Mouse (Mus musculus) lung, postnatal 36 days (tissue): ENCODE results near the gene Gm20696.

Experiments used
- DNase-seq: peaks from one replicate; pipeline ENCODE4 v3.0.0; 2022; ENCODE audit warnings: mixed read lengths

The Gm20696 gene

GRCm38 (mm10) chr6:99241625-99242395 is 424.8 kb downstream of the Gm20696 start:
- DNase-seq, result peak; percentile 16

- DNase-seq, result no peak
Observed at GRCm38 (mm10) chr6:99240764-99241163, 425.8 kb downstream of the Gm20696 start.

DNA sequence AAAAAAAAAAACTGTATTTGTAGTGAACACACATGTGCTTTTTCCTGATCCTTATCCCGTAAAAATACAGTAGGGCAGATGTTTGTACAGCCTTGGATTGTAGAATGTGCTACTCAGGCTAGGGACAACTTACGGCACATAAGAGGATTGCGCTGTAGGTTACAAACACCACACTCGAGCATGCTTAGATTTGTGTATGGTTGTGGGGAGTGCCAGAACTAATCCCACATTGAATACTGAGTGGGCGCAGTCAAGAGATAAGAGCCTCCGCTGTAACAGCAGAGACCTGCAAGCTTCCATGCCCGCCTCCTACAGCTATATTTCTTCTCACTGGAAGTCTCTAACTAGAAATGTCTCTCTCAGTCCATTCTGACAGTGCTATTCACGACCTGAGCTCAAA is 431.0 kb downstream of the Gm20696 start:
- no peak for DNase-seq

GRCm38 (mm10) chr6:99233411-99233810 is 433.2 kb downstream of the Gm20696 start:
- no peak for DNase-seq

DNA sequence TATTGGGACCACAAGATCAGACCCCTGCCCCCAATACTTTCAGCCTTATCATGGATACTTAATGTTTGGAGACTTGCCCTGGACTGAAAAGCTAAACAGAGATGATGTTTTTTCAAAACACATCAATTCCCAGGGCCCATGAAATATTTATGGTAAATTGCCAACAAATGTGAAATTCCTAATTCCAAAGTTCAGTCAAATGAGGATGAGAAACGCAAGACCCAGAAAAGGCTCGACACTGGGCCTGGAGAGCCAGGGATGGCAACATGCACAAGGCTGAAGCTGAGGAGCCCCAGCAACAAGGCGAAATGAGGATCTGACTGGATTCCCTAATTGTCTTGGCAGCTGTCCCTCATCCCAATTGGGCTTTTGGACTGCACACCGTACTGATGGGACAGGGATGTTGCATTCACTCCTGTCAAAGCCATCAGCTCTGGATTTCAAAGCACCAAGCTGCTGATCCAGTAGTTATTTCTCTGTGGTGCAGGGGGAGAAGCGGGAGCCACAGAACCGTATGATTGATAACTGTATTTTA is 438.2 kb downstream of the Gm20696 start:
- DNase-seq, result no peak

DNA sequence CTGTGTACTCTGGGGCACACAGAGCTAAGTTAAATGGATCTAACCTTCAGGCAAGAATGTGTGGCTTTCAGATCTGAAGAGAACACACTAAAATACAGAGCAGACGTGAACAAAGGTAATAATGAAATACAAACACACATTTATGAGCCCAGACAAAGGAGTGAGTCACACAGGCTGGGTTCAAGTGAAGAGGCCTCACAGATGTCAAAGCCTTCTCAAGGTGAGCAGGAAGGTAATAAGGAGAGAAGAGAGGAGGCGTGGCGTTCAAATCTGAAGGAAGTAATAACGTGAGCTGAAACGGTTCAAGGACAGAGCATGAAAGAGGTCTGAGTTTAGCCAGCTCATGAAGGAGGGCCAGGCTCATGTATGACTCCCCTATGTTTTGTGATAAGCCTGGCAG is 445.4 kb downstream of the Gm20696 start:
- DNase-seq, result no peak

DNA sequence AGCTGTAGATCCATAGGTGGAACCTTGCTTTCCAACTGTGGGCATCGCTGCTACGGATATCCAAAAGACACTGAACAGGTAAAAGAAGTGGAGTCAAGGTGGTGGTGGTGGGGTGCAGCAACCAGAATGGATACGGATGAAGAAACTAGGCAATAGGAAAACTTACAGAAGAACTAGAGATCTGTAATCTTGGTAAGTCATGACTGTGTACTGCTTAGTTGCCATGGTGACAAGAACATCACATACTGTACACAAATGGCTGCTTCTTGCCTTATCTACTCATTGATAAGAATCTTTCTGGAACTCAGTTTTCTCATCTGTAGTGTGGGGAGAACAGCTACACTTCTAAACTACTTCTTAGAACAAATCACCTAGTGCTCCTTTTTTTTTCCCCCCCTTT is 446.1 kb downstream of the Gm20696 start:
- no peak for DNase-seq

DNA sequence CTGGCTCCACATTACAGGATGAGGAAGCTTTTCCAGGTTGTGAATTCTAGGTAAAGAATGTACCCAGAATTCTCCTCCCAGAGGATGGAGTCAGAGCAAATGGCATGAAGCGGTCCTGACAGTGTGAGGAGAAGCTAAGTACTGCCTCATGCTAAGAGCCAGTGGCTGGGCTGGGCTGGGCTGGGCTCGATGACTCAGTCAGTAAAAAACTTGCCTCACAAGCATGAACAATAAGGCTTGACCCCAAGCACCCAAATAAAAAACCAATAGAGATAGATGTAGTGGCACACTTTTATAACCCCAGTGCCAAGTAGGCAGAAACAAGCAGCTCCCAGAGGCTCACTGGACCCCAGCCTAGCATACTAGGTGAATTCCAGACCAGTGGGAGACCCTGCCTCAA is 448.8 kb downstream of the Gm20696 start:
- DNase-seq, result no peak

DNA sequence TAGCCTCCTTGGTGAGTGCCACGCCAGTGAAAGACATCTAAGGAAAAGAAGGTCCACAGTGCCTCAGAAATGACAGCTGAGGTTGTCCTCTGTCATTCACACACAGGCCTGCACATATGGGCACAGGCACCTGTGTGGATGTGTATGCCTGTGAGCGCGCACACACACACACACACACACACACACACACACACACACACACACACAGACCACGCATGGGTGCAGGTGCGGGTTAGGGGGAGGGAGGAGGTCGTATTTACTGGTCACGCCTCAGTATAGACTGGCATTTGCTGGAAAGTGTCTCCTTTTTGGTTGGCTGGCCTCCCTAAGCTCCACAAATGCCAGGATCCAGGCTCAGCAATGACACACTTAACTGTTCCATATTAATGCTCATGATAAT is 449.4 kb downstream of the Gm20696 start:
- DNase-seq, result no peak

- no peak for DNase-seq
Observed at GRCm38 (mm10) chr6:99212461-99212860, 454.1 kb downstream of the Gm20696 start.

- DNase-seq, result no peak
Observed at GRCm38 (mm10) chr6:99211663-99212333, 454.8 kb downstream of the Gm20696 start.

DNA sequence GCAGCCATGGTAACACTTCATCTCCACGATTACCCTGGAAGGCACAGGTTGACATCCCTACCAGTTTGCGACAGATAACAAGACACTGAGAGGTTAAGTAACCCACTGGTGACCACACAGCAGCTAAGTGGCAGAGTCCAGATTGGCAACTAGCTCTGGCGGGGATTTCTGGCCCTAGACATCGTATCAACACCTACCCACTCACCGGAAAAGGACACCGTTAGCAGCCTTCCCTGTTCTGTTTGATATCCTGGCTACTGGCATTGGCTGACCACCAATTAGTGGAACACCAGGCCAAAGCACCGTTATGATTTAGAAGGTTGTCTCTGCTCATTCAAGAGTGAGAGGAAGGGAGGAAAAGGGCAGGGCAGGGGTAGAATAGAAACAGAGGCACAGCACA is 456.4 kb downstream of the Gm20696 start:
- DNase-seq, result no peak
